In genomic region chr8:10827560-10827959, GRCm38 (mm10) we compare ENCODE assay signal across 11 mouse cellular contexts.
DNase-seq lines count a peak whose midpoint lies in the region; ATAC-seq and TF ChIP-seq lines count a peak whose summit lies in the region.
"Had no signal": no experiment of that assay in that cellular context is flagged by ENCODE, and none has a peak within 500 bp of the region (broad histone marks: within the 10 kb centered on the region; RNA-seq: fewer than 3 reads in every experiment).

No protein-coding gene starts in this region.

- peak; percentile 41; the same call in 1 of the 2 replicates for TF ChIP-seq CTCF in kidney, postnatal 0 days (IDR thresholded peaks at IDR 0.05; ENCODE audit: low read depth)

- no peaks in the 10 kb centered on the region for H3K36me3 ChIP-seq in kidney, postnatal 0 days (ENCODE audit: insufficient read depth, low read length)
- H3K36me3 ChIP-seq in splenic B cell, adult 2 months (ENCODE audit: control insufficient read depth, insufficient read depth, low read length, poor library complexity, severe bottlenecking): no peaks in the 10 kb centered on the region
- H3K36me3 ChIP-seq in hindbrain, embryonic 10.5 days: no peaks in the 10 kb centered on the region
- H3K36me3 ChIP-seq: forebrain, embryonic 12.5 days; hindbrain, embryonic 12.5 days; midbrain, embryonic 15.5 days had no signal

- WGBS in kidney, postnatal 0 days: 84% methylated on average over 6 of the region's 6 CpGs
- 87% methylated on average over 6 of the region's 6 CpGs for WGBS in hindbrain, embryonic 10.5 days

- ATAC-seq in kidney, postnatal 0 days (replicated peaks; ENCODE audit: low FRiP score, low read depth): no peak
- ATAC-seq: midbrain, embryonic 15.5 days had no signal

- no peak overlapping the region for H3K4me3 ChIP-seq in kidney, postnatal 0 days (replicated peaks; ENCODE audit: low read depth, low read length)
- H3K4me3 ChIP-seq in hindbrain, embryonic 10.5 days: no peak overlapping the region
- H3K4me3 ChIP-seq: forebrain, embryonic 12.5 days; hindbrain, embryonic 12.5 days; midbrain, embryonic 15.5 days had no signal

- no peaks in the 10 kb centered on the region for H3K9me3 ChIP-seq in kidney, postnatal 0 days (replicated peaks; ENCODE audit: low read length)
- H3K9me3 ChIP-seq in hindbrain, embryonic 10.5 days: no peaks in the 10 kb centered on the region
- H3K9me3 ChIP-seq: forebrain, embryonic 12.5 days; hindbrain, embryonic 12.5 days; midbrain, embryonic 15.5 days had no signal

- no peaks in the 10 kb centered on the region for H3K4me1 ChIP-seq in kidney, postnatal 0 days (replicated peaks; ENCODE audit: insufficient read depth, low read length)
- H3K4me1 ChIP-seq in hindbrain, embryonic 10.5 days (replicated peaks): peaks cover 6% of the 10 kb centered on the region; the same call in 1 of the 2 replicates
- H3K4me1 ChIP-seq: forebrain, embryonic 12.5 days; hindbrain, embryonic 12.5 days; midbrain, embryonic 15.5 days had no signal

- peak; percentile 23 for DNase-seq in gastrocnemius, postnatal 14 days
- no peak for DNase-seq in gastrocnemius, postnatal 4 days (ENCODE audit: low spot score in 2 of 2)
- peak; percentile 32 to 50 for DNase-seq in spleen, adult 18-20 months
- no peak for DNase-seq in spleen, adult 12 weeks (ENCODE audit: low spot score)
- DNase-seq in kidney, postnatal 0 days (ENCODE audit: low spot score): no peak
- DNase-seq in splenic B cell, adult 2 months (ENCODE audit: low read depth, low spot score): peak; percentile 72
- no peak for DNase-seq in hindbrain, embryonic 10.5 days (ENCODE audit: low spot score)
- DNase-seq in retina, embryonic 14.5 days (ENCODE audit: low spot score): no peak

- H3K27me3 ChIP-seq in kidney, postnatal 0 days (ENCODE audit: insufficient read depth, low read length): no peaks in the 10 kb centered on the region
- no peaks in the 10 kb centered on the region for H3K27me3 ChIP-seq in splenic B cell, adult 2 months (ENCODE audit: control insufficient read depth, insufficient read depth, low read length, poor library complexity, severe bottlenecking)
- peaks cover 4% of the 10 kb centered on the region; the same call in 1 of the 2 replicates for H3K27me3 ChIP-seq in hindbrain, embryonic 10.5 days (ENCODE audit: insufficient read depth, poor library complexity, severe bottlenecking)
- H3K27me3 ChIP-seq: forebrain, embryonic 12.5 days; hindbrain, embryonic 12.5 days; midbrain, embryonic 15.5 days had no signal

- no peak overlapping the region for H3K9ac ChIP-seq in kidney, postnatal 0 days (ENCODE audit: low read depth, low read length)
- H3K9ac ChIP-seq: forebrain, embryonic 12.5 days; hindbrain, embryonic 12.5 days; midbrain, embryonic 15.5 days had no signal

- no peak overlapping the region for H3K27ac ChIP-seq in kidney, postnatal 0 days
- no peak overlapping the region for H3K27ac ChIP-seq in hindbrain, embryonic 10.5 days
- H3K27ac ChIP-seq: forebrain, embryonic 12.5 days; hindbrain, embryonic 12.5 days; midbrain, embryonic 15.5 days had no signal

- no peak overlapping the region for H3K4me2 ChIP-seq in kidney, postnatal 0 days (ENCODE audit: low read length)
- H3K4me2 ChIP-seq: forebrain, embryonic 12.5 days; hindbrain, embryonic 12.5 days; midbrain, embryonic 15.5 days had no signal

- intact Hi-C loops in gastrocnemius, postnatal 14 days (cut with DNase I; ENCODE audit: low total_unique reads): no loop called here

Comparison
In these comparisons a context has a peak if more than half of its experiments do, and no peak if none do; other contexts are left out.
1. DNase-seq: peak in gastrocnemius, postnatal 14 days (single experiment), spleen, adult 18-20 months (2 of 2) and splenic B cell, adult 2 months (single experiment); none in gastrocnemius, postnatal 4 days (0 of 2), spleen, adult 12 weeks (single experiment), kidney, postnatal 0 days (single experiment), hindbrain, embryonic 10.5 days (single experiment) and retina, embryonic 14.5 days (single experiment).